Mouse (Mus musculus): ENCODE measurements at regions not wholly inside any gene's neighbourhood (a gene's known extent, or its start where the extent isn't known, plus 50 kb on each side); places are given as distances from the start of the nearest gene placed in this dataset.

GRCm38 (mm10) chr7:83476861-83477260, 107.9 kb upstream of the Tmc3 start:
- no peak for DNase-seq (ENCODE audit: low read depth)

DNA sequence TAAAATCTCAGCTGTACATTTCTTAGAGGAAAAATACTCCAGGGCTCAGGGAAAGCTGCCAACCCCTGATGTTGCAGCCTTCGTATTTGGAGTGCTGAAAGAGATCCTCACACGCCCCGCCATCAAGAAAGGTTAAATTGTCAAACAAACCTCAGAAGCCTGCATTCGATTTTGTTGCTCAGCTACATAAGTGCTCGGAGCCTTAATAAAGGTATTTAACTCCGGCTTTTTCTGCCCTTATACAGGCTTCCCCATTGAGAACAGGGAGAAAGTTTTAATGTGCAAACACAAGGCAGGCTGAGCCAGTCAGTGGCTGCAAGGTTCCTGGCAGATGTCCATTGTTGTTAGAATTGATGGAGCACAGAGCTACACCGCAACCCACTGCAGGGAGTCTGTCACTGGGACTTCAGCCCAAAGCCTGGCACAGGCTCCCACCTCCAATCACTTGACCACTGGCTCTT, 107.0 kb upstream of the Tmc3 start:
- DNase-seq (ENCODE audit: low read depth): no peak

DNA sequence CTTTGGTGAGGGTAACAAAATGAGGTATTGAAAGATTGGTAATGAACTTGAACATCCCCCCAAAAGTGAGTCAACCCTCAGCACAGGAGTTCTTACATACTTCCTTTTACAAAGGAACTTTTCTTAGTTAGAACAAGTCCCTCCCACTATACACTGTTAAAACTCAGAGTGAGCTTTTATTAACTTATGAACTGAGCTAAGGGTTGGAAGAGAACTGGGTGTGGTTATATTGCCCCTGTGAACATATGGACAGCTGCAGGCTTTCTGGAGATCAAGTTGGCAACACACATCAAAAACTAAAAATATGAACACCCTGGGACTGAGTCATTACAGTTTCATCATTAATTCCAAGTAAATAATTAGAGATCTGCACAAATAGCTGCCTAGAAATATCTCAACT, 103.1 kb upstream of the Tmc3 start:
- no peak for DNase-seq (ENCODE audit: low read depth)

DNA sequence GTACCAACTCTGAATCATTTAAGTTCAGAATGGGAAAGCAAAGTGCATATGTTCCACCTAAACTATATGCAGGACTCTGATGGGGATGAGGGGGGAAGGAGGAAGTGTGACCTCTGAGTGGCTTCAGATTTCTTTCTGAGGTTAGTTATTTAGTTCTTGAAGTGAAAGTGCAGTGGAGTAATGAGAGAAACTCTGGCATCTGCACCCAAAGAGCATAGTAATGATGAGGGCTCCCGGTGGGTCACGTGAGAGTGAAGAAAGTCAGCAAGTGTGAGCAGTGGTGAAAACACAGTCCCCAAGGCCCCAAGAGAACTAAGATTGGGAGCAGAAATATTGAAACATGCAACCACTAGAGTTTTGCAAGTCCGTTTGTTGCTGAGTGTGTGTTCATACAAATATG, 102.5 kb upstream of the Tmc3 start:
- no peak for DNase-seq (ENCODE audit: low read depth)

DNA sequence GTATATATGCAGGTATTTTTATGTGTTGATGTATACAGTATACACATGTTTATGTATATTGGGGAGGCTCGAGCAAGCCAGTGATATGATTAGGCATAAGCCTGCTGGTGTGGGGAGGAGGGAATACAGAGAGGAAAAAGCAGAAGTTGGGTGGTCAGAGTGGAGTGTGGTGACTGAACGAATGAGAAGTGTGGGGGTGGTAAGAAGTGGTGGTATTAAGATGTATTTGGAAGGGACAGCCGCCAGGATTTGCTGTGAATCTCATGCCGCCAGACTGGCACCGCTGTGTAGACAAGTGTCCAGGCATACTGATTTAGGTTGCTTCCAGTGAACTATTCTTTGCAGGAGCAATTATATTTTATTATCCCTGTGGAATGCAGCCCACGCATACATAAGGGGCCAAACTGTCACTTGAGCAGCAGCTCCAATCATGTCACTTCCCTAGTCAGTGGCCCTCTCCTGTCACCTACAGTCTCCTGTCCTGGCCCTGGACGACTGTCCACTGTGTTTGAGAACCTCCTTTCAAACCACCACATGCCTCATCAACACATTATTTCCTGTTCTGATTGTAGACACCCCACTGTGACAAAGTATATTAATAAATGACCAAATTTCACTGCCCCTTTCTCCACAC, 101.9 kb upstream of the Tmc3 start:
- no peak for DNase-seq (ENCODE audit: low read depth)

DNA sequence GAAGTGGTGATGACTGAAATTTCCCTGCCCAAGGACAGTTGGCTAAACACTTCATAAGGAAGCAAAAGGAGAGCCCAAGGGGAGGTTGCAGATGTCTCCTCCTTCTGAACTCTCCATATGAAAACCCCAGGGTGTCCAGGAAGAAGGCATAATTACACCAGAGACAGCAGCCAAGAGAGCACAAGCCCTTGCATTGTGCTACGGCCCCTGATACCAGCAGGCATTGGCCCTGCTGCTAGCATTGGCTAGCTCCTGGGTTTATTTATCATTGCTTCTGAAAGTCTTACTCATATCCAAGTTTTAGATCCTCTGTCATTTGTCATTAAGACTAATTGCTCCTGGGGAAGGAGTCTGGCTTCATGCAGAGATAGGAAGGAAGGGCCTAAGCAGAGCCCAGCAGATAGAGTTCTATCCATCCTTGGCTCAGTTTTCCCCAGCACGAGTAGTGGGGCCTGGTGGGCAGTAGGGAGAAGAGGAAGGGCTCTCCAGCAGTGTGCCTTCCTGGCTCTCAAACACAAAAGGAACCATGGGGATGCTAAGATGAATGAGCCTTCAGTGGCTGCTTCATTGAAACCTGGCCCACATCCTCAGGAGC, 98.5 kb upstream of the Tmc3 start:
- DNase-seq (ENCODE audit: low read depth): no peak

- peak; percentile 24 for DNase-seq (ENCODE audit: low read depth)
Measured at GRCm38 (mm10) chr7:83489790-83490189, 94.9 kb upstream of the Tmc3 start.

GRCm38 (mm10) chr7:83504996-83505645, 79.6 kb upstream of the Tmc3 start:
- no peak for DNase-seq (ENCODE audit: low read depth)

GRCm38 (mm10) chr7:83516295-83516694, 68.4 kb upstream of the Tmc3 start:
- DNase-seq (ENCODE audit: low read depth): no peak

- no peak for DNase-seq (ENCODE audit: low read depth)
Measured at GRCm38 (mm10) chr7:83521511-83521910, 63.2 kb upstream of the Tmc3 start.

Measured in naive thymus-derived CD4-positive, alpha-beta T cell, adult 2 months (primary cell).